Mouse (Mus musculus): ENCODE measurements around the gene Tas2r131.

Tas2r131 gene

GRCm38 (mm10) chr6:132957819-132958218 is at the start of gene Tas2r131:
Gene Tas2r131 (minus strand): TSS chr6:132957919.
- DNase-seq (ENCODE audit: low read depth, low spot score), result no peak

GRCm38 (mm10) chr6:132980865-132981264 is 23.1 kb upstream of the Tas2r131 start, which contains the start of gene Tas2r109:
Gene Tas2r109 (minus strand): TSS chr6:132980965.
- DNase-seq (ENCODE audit: low read depth, low spot score), result no peak

GRCm38 (mm10) chr6:132950802-132951201 is 6.9 kb downstream of the Tas2r131 start, which contains the start of gene Tas2r129:
Gene Tas2r129 (plus strand): TSS chr6:132951102.
- no peak for DNase-seq (ENCODE audit: low read depth, low spot score)

- DNase-seq (ENCODE audit: low read depth, low spot score), result peak; percentile 53
Observed at GRCm38 (mm10) chr6:132941376-132941775, 16.3 kb downstream of the Tas2r131 start.

GRCm38 (mm10) chr6:132909351-132909750 is 48.4 kb downstream of the Tas2r131 start, which contains the start of gene Tas2r125:
Gene Tas2r125 (plus strand): TSS chr6:132909651.
- no peak for DNase-seq (ENCODE audit: low read depth, low spot score)
